Mouse (Mus musculus): ENCODE results near the gene Rsrc2.

DNA sequence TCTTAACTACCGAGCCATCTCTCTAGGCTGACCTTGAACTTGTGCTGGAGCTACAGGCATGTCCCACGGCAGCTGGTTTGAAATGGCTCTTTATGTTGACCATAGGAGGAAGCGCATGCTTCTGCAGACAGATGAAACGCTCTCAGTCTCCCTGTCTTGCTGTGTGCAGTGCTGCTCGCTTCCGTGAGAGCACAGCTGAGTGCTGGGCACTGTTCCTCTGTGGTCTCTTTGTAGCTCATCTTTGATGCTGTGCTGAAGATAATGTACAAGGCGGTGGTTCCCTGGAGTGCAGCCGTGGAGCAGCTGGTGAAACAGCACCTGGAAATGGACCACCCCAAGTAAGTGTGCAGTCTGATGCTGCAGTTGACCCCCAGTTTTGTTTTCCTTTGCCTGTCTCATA is 31.5 kb upstream of the Rsrc2 start:
- TF ChIP-seq POLR2A (IDR thresholded peaks at IDR 0.05; ENCODE audit: insufficient read length, low read depth) (no peak), MAX (IDR thresholded peaks at IDR 0.05; ENCODE audit: low read depth) (no peak), TCF12 (IDR thresholded peaks at IDR 0.05; ENCODE audit: insufficient read depth, poor library complexity, severe bottlenecking) (no peak)
